Mouse (Mus musculus): Measurements from ENCODE around the gene Gm6793.

The Gm6793 gene

GRCm38 (mm10) chr8:111989911-111990310 is 24.9 kb downstream of the Gm6793 start:
- no peak for DNase-seq (ENCODE audit: extremely low read depth, low read depth, low spot score)

- DNase-seq (ENCODE audit: extremely low read depth, low read depth, low spot score), result no peak
Observed at GRCm38 (mm10) chr8:111984511-111984910, 30.3 kb downstream of the Gm6793 start.

- no peak for DNase-seq (ENCODE audit: extremely low read depth, low read depth, low spot score)
Observed at GRCm38 (mm10) chr8:111982116-111982515, 32.7 kb downstream of the Gm6793 start.

GRCm38 (mm10) chr8:111978147-111978546 is 36.7 kb downstream of the Gm6793 start:
- DNase-seq (ENCODE audit: extremely low read depth, low read depth, low spot score), result no peak

GRCm38 (mm10) chr8:111976326-111976725 is 38.5 kb downstream of the Gm6793 start:
- no peak for DNase-seq (ENCODE audit: extremely low read depth, low read depth, low spot score)

- no peak for DNase-seq (ENCODE audit: extremely low read depth, low read depth, low spot score)
Observed at GRCm38 (mm10) chr8:111975706-111976105, 39.1 kb downstream of the Gm6793 start.

GRCm38 (mm10) chr8:111974138-111974537 is 40.7 kb downstream of the Gm6793 start:
- no peak for DNase-seq (ENCODE audit: extremely low read depth, low read depth, low spot score)

GRCm38 (mm10) chr8:111968991-111969390 is 45.8 kb downstream of the Gm6793 start:
- DNase-seq (ENCODE audit: extremely low read depth, low read depth, low spot score), result no peak

- DNase-seq (ENCODE audit: extremely low read depth, low read depth, low spot score), result no peak
Observed at GRCm38 (mm10) chr8:111968541-111968940, 46.3 kb downstream of the Gm6793 start.

GRCm38 (mm10) chr8:111967246-111967870 is 47.5 kb downstream of the Gm6793 start:
- DNase-seq (ENCODE audit: extremely low read depth, low read depth, low spot score), result no peak

- no peak for DNase-seq (ENCODE audit: extremely low read depth, low read depth, low spot score)
Observed at GRCm38 (mm10) chr8:111964849-111965561, 49.8 kb downstream of the Gm6793 start.

- DNase-seq (ENCODE audit: extremely low read depth, low read depth, low spot score), result no peak
Observed at GRCm38 (mm10) chr8:111964351-111964750, 50.5 kb downstream of the Gm6793 start.

- no peak for DNase-seq (ENCODE audit: extremely low read depth, low read depth, low spot score)
Observed at GRCm38 (mm10) chr8:111963546-111963945, 51.3 kb downstream of the Gm6793 start.

Measured in fat pad, adult 2 months (tissue).